Mouse (Mus musculus): ENCODE measurements at regions not wholly inside any gene's neighbourhood (a gene's known extent, or its start where the extent isn't known, plus 50 kb on each side); places are given as distances from the start of the nearest gene placed in this dataset.

DNA sequence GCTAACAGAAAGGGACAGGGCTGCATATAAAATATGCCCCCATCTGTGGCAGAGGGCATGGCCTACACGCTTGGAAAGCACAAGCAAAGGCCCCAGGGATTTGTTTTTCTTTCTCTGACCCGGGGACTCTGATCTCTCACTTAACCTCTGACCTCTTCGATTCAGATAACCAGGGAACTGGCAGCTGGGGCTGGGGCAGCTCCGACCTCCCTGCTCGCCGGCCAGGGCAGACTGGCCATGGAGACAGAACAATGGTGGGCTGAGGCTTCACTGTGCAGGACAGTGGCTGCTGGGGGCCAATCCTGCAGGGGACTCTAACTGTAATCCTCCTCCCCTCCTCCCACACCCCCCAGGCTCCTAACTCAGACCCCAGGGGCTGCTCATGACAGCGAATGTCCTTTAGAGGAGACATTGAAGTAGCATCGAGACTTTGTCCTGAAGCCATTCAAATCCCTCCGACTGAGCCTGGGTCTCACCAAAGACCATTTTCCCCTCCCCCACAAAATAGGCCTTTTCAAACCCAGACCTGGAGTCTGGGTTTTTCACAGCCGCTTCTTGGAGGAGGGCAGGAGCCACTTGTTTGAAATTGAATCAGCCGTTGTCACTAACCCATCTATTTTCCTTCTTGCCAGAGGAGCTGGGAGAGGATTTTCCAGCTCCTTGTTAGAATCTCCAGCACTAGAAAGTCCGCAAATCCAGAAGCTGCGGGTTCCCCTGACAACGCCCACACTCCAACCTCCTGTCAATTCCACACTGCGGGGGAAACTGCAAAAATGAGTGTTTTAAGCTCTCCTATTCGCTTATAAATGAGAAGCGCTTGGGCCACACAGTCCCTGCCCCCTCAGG, 145.6 kb upstream of the Rybp start:
- no peak for DNase-seq
- intact Hi-C loops (cut with DNase I; ENCODE audit: low total_unique reads), result no loop called here

DNA sequence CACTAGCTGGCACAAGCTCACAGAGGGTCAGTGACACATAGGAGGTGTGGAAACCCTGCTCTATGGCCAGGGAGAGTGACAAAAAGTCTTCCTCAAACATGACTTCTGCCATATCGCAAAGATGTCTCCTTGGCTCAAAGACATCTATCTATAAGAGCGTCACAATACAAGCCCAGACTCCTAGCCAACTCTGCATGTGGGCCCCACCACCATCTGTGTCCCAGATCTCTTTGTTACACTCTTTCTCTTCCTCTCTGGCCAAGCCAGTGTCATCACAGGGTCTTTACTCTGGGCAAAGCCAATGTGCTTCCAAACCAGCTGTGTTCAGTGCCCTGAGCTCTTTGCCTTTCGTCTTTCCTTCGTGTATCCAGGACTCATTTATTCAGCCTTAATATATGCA, 143.0 kb upstream of the Rybp start:
- intact Hi-C loops (cut with DNase I; ENCODE audit: low total_unique reads), result no loop called here
- DNase-seq, result no peak

DNA sequence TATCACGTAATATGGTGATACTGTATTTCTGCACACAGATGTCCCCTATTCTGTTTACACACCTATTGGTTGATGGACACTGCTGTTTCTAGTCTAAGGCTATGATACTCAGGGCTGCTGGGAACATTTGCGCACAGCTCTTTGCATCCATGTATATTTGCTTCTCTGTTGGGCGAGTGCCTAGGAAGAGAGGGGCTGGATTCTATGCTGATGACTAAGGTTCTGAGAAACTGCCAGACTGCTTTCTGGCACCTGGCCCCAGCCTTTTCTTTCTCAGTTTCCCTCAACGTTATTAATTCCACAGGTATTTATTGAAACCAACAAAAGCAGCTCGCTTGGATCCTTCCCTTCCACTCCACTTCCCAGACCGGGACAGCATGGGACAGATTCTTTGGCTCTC, 142.2 kb upstream of the Rybp start:
- intact Hi-C loops (cut with DNase I; ENCODE audit: low total_unique reads), result no loop called here
- DNase-seq, result no peak

DNA sequence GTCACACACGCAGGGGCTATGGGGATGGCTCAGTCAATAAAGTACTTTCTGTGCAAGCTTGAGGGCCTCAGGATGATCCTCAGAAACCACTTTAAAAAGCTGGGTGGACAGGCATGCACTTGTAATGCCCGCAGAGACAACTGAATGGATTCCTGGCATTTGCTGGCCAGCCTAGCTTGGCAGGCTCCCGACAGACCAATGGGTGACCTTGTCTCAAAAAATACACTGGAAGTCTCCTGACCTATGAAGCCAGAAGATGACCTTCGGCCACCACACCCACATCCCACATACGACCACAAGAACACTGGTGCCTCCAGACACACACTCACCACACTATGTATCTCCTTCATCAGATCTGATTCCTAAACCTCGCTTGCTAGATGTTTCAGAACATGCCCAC, 141.5 kb upstream of the Rybp start:
- intact Hi-C loops (cut with DNase I; ENCODE audit: low total_unique reads), result no loop called here
- DNase-seq, result no peak

DNA sequence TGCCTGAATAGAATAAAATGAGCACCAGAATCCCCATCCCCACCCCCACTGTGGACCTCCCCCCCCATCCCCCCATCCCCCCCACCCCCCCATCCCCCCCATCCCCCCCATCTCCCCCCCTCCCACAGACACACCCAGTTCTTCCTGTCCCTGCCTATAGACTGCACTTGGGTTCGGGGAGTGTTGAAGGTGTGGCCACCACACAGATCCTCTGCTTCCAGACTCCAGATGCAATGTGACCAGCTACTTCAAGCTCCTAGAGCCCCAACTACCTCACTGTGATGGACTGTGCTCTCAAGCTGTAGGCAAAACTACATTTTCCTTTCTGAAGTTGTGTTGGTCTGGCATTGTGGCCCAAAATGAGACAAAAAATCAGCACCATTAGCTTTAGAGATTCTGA, 138.3 kb upstream of the Rybp start:
- no peak for DNase-seq
- intact Hi-C loops (cut with DNase I; ENCODE audit: low total_unique reads), result no loop called here

DNA sequence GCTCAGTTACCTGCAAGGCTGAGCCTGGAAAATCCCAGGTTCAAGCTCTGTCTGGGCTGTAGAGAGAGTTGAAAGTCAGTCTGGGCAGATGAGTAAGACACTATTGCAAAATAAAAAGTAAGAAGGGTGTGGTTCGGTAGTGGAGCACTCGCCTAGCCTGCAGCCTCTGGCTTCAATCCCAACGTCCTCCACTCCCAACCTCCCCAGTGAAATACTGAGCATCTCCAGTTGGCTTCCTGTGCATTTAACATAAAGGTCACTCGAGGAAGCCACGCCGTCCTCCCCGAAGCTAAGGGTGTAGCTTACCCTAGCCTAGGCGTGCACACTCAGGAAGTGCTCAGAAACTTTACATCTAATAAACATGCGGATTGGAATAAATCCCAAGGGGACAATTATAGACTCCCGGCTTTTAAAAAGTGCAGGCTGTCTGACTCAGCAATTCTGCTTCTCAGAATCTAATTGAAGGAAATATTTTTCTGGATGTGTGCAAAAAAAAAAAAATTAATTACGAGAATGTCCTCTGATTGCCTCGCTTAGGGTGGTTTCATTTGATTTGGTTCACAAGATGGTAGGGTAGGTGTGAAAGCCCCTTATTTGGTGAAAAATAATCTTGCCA, 137.6 kb upstream of the Rybp start:
- intact Hi-C loops (cut with DNase I; ENCODE audit: low total_unique reads), result no loop called here
- DNase-seq, result peak; percentile 18

DNA sequence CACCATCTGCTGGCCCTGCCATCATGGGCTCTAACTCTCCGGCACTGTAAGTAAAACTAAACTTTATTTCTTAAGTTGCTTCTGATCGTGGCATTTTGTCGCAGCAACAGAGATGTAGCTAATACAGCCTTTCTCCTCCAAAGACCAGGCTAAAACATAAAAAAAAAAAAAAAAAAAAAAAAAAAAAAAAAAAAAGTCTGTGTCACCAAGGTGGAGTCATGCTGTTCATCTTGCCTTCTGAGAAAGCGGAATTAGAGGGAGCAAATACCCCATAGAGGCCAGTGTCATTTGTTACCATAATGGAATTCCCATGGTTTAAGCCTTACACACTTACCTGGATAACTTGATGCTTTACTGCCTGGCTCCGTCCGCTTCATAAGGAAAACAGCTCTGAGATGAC, 136.9 kb upstream of the Rybp start:
- intact Hi-C loops (cut with DNase I; ENCODE audit: low total_unique reads), result no loop called here

DNA sequence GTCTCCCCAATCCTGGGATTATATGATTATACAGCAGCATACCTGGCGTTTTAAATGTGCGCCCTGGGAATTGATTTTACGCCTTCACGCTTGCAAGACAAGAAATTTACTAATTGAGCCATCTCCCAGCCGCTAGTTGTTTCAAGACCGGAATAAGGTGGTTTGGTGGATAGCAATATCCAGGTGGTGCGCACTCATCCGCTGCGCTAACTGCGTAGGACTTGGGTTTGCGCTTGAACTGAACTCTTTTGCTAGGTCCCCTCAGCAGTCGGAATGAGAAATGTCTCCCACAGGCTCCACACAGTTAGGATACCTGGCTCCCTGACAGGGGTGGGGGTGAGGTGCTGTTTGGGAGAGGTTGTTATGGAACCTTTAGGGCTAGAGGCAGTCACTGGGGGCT, 136.4 kb upstream of the Rybp start:
- DNase-seq, result no peak
- intact Hi-C loops (cut with DNase I; ENCODE audit: low total_unique reads), result no loop called here

More for the DNA sequence above, 136.9 kb upstream of the Rybp start:
- DNase-seq, result no peak

DNA sequence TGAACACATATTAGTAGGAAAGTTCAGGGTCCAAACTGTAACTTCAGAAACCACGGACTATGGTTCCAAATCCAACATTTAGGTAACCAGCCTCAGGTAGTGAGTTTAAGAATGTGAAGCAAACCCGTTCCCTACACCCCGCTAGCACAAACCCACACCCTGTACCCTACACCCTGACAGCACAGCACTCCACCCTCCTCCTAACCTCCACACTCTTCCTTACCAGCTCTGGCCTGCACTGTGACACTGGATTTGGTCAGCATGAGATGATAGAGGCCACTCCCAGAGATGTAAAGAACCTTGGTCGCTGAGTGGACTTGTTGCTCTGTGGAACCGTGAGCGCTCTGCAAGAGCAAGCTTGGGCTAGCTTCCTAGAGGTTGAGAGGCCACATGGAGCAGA, 135.3 kb upstream of the Rybp start:
- intact Hi-C loops (cut with DNase I; ENCODE audit: low total_unique reads), result no loop called here
- DNase-seq, result no peak

DNA sequence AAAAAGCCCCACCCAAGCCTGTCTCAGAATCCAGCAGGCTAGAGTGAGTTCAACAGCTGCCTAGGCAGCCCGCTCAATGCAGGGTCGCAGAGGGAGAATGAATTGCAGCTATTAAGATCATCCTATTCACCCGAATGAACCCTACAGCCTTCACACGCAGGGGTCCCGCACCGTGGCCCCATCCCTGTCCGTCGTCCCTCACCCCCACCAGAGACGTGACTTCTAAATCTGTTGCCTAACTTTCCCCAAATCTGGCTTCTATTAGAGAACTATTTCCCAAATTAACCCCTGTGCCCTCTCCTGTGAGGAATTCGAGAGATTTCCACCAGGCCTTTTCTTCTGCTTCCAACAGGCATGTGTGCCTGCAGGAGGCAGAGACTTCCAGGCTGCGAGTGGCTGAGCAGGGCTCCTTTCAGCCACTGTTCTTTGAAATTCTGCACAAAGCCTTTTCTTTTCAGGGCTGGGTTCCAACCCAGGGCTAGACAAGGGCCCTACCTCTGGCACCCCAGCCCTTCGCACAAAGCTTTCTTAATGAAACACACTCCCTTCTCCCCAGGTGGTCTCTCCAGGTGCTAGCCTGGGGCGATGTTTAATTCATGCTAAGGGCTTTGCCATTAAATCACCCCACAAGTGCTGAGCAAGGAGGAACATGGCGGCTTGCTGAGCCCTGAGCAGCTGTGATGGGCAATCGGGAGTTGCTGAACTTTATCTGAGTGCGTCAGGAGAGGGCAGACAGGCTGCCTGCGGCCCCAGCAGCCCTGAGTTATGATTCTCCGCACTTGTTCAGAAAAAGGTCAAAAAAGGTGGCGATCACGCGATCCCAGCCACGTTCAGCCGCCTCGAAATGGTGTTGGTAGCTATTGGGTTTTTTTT, 134.7 kb upstream of the Rybp start:
- DNase-seq, result no peak
- intact Hi-C loops (cut with DNase I; ENCODE audit: low total_unique reads), result no loop called here

DNA sequence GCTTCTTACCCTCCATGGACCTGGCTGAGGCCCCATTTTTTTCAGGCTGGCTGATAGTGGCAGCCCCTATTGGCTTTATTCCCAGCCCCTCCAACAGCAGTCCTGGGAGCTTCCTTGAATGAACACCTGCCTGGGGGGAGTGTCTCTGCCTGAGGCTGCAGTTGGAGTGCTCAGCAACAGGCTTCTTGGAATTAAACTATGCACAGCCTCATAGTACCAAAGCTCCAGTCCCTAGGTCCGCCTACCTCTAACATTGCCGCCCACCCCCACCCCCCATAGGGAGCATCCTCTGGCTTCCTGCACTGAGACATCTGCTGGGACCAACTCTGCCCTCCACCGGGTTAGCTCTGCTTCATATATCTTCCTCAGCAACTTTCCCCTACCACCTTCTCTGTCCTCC, 133.3 kb upstream of the Rybp start:
- intact Hi-C loops (cut with DNase I; ENCODE audit: low total_unique reads), result no loop called here
- DNase-seq, result no peak

DNA sequence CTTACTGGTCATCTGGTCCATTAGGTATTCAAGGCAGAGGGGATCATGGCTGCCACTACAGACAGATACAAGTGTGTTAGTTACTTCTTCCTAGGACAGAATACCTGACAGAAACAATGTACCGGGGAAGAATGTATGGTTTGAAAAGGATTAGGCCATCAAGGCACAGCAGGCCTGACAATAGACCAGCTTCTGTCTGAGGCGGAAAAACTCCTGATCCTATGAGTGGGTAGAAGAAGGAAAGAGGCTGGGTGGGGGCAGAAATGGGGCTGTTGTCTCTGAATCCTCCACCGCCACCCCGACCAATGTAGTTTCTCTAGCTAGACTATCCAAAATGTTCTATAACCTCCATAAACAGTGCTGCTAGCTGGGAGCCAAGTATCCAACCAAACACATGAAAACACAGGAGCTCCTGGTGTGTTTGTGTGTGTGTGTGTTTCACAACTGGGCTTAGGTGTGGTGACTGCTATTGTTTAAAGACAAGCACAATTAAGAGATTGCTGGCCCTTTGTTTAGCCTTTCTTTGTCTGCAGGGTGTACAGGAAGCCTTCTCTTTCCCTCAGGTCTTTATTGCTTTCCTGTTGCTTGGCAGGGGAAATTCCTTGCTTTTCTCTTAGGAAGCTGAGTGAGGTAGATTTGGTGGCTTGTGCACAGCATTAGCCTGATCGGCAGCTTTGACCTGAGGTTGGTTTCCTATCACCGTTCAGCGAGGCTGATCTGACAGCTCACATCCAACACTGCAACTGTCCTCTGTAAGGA, 132.7 kb upstream of the Rybp start:
- no peak for DNase-seq
- intact Hi-C loops (cut with DNase I; ENCODE audit: low total_unique reads), result no loop called here

DNA sequence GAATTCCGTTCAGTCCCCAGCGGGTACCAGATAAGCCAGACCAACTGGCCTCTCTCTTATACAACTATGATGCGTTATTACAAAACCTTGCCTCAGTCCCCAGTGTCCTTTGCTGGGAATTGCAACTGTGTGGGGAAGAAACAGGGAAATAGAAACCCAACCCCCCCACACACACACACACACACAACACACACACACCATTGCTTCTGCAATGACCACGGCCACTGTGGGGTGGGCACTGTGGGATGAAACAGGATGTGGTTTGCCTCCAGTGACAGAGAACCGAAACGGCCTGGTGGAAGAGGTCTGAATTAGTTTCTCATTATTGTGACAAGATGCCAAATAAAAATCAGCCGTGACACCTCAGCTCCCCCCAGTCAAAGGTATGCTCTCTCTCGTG, 128.8 kb upstream of the Rybp start:
- no peak for DNase-seq
- intact Hi-C loops (cut with DNase I; ENCODE audit: low total_unique reads), result no loop called here

DNA sequence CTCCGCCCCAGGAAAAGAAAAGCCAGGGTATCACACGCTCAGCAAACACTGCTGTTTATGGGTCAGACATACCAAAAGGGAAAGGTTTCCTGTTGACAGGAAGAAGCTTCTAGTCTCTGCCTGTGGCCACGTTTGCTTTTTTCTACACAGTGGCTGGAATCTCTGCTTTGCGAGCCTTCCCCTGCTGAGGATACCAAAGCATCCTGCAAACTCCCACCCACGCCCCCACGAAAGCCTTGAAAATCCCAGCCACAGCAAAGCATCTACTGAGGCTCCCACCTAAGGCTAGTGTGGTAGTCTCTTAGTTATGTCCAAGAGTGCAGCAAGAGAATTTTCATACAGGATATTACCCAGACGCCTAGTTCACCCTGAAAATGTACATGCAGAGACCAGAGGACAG, 128.2 kb upstream of the Rybp start:
- no peak for DNase-seq
- intact Hi-C loops (cut with DNase I; ENCODE audit: low total_unique reads), result no loop called here

DNA sequence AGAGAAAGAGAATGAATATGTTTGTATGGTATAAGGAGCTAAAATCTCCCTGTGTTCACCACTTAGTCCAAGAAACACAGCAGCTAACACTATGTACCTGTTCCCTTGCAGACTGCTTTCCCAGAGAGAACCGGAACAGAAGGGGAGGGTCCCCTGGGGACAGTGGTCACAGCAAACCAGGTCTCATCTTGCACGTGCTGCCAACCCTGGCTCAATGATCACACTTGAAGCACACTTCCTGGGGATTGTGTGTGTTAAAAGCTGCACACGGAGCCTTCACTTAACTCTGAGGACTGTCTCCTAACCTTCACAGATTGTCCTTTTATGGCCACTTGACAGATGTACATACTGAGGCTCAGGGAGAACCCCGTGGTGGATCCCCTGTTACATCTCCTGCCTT, 127.6 kb upstream of the Rybp start:
- intact Hi-C loops (cut with DNase I; ENCODE audit: low total_unique reads), result no loop called here
- no peak for DNase-seq

DNA sequence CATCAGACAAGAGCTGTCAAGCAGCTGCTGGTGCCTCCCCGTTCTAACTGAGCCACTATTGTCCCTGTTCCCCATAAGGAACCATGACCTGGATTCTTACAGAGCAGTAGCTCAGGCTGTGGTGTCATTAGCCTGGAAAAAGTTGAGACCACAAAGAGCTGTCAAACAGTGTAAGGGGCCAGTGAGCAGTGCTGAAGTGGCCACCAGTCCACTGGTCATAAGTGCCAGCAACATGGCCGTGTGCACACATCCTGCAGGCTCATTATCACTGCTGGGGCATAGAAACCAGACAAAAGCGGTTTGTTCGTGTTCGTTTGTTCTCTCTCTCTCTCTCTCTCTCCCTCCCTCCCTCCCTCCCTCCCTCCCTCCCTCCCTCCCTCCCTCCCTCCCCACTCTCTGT, 125.2 kb upstream of the Rybp start:
- DNase-seq, result no peak
- intact Hi-C loops (cut with DNase I; ENCODE audit: low total_unique reads), result no loop called here

DNA sequence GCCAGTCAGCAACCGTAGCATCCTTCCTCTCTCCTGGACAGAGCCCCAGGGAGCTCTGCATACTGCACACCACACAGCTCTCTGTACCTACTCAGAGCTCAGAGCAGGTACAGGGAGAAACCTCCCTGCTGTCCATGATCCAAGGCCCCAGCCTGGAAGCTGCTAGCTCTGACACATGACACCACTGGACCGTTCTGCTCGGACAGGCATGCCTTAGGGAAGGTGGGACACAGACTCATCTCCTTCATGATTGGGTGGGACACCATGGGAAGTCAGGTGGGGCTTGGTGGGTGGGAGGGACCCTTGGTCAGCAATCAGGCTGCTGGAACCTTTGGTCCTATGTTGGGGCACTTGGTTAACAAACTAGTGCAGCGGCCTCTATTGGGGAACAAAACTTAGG, 124.7 kb upstream of the Rybp start:
- no peak for DNase-seq
- intact Hi-C loops (cut with DNase I; ENCODE audit: low total_unique reads), result no loop called here

DNA sequence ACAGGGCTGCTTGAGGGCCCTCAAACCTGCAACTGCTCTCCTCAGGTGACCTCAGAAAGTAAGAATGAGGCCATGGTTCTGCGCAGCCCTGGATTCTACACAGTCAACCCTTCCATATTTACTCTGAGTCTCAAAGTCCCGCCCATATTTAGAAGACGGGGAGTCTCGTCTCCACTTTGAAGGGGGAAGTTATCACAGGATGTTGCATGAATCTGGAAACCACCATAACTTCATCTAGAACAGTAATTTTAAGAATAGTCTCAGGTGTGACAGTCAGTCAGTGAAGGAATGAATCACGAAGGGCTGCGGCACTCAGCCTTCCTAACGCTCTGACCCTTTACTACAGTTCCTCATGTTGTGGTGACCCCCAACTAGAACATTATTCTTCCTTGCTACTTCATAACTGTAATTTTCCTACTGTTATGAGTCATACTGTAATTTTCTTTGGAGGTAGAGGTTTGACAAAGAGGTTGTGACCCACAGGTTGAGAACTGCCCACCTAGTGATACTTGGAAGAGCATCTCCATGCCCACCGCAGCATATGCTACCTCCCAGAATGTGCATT, 122.9 kb upstream of the Rybp start:
- intact Hi-C loops (cut with DNase I; ENCODE audit: low total_unique reads), result no loop called here
- no peak for DNase-seq

DNA sequence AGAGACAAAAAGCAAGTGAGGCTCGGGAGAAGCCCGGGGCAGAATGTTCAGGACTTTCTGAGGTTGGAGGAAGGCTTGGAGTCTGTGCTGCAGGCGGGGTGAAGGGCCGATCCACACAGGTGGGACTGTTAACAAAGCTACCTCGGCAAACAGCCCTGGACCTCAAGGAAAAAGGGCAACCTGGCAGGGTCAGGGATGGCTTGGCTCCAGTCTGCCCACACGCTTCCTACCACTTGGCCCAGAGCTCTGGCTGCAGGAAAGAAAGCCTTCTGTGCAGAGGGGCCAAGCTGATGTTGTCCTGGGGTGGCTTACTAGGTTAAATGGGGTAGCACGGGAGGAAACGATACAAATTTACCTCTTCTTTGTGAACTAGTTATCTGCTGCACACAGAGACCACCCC, 121.5 kb upstream of the Rybp start:
- intact Hi-C loops (cut with DNase I; ENCODE audit: low total_unique reads), result no loop called here
- DNase-seq, result no peak

DNA sequence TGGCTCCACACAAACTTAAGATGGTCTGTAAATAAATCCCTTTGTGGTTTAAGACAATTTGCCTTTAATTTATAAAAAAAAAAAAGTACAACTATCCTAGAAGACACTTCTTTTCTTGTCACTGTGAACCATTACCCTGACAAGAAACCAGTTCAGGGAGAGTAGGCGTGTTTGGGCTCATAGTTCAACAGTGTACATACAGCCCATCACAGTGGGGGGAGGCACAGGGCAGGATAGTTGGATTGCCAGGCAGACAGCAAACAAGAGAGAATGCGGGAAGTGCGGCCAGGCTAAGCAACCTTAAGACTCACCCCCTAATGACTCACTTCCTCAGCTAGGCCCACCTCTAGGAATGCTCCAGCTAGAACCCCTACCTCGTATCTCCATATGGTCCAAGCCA, 119.2 kb upstream of the Rybp start:
- intact Hi-C loops (cut with DNase I; ENCODE audit: low total_unique reads), result no loop called here
- DNase-seq, result no peak
